Mouse (Mus musculus) G1E (cell line): Measurements from ENCODE around the gene Myom1.

Experiments used
- CTCF ChIP-seq: IDR thresholded peaks from 2 replicates; pipeline ENCODE4 v1.5.1; 2012; ENCODE audit warnings: low read depth, low read length, inconsistent platforms, mixed read lengths
- GATA2 ChIP-seq: IDR thresholded peaks from 2 replicates; pipeline ENCODE4 v1.6.1; 2012; ENCODE audit warnings: low read depth, low read length, inconsistent platforms, borderline replicate concordance
- TAL1 ChIP-seq: conservative IDR thresholded peaks from 2 replicates; pipeline ENCODE4 v1.6.1; 2012; ENCODE audit warnings: low read depth, low read length, inconsistent platforms, mixed read lengths

GRCm38 (mm10) chr17:71053134-71053708, 50.8 kb downstream of the Myom1 start:
- no peak for TF ChIP-seq CTCF
- no peak for TF ChIP-seq GATA2
- no peak for TF ChIP-seq TAL1
